Mouse (Mus musculus) frontal cortex, postnatal 14 days (tissue): Measurements from ENCODE around the gene Cpne5.
A peak's percentile ranks its signal among the peaks of the same experiment; 100 is the strongest.

Experiments
- DNase-seq, 2 experiments: peaks; one replicate each; pipeline ENCODE4 v3.0.0; 2022; ENCODE audit warnings: low spot score in 2 of 2

Cpne5 gene

DNA sequence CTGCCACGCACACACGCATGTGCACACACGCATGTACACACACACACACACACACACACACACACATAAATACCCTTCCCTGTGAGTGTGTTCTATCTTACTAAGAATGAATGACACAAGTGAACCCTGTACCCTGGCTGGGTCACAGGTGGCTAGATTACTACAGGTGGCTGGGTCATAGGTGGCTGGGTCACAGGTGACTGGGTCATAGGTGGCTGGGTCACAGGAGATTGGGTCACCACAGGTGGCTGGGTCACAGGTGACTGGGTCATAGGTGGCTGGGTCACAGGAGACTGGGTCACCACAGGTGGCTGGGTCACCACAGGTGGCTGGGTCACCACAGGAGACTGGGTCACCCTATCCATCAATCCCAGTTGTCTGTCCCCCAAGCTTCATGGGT is 27.9 kb downstream of the Cpne5 start:
- DNase-seq: no peak

DNA sequence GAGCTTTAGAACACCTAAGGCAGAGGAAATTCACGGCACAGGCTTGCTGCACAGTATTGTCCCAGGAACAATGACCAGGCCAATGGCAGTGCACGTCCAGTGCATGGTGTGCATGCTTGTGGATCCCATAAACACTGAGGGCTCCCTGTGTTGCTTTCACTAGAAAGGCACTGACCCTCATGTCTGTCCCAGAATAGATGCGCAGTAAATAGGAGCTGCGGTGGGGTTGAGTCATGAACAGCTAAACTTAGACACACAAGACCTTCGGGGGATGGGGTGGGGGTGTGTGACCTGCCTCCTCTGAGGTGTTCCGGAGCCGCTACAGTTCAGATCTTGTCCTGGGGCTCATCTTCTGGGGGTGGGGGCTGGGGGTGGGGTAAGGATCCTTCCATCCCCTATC is 31.9 kb downstream of the Cpne5 start:
- no peak for DNase-seq

DNA sequence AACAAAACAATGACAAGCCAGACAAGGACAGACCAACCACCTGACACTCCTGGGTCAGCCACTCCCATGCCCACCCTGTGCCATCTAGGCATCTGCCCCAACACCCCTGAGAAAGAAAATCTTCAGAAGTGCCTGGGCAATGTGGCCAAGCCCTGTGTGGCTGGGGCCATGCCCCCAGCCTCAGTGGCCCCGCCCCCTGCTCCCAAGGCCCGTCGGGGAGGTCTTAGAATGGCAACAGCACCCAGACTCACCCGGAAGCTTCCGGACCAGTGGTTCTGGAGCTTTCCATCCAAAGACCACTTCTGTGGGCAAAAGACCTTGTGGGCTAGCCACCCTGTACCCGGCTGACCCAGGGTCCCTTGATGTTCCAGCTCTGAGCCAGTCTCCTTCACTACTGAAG is 35.4 kb downstream of the Cpne5 start:
- no peak for DNase-seq

DNA sequence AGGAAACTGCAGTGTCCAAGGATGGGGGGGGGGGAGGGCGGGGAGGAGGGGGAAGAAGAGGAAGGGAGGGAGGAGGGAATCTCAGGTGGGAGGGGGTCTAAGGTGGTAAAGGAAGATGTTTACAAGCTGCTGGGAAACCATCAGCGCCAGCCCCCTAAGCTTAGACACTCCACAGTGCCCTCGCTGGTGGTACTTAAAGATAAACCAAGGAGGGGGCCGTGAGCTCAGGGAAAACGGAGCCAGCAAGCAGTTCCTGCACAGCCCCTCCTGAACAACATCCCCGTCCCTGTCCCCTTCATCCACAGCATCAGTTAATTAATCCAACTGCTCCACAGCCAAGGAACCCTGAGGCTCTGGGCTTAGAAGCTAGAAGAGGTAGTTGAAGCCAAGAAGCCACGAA is 38.1 kb downstream of the Cpne5 start:
- no peak for DNase-seq

DNA sequence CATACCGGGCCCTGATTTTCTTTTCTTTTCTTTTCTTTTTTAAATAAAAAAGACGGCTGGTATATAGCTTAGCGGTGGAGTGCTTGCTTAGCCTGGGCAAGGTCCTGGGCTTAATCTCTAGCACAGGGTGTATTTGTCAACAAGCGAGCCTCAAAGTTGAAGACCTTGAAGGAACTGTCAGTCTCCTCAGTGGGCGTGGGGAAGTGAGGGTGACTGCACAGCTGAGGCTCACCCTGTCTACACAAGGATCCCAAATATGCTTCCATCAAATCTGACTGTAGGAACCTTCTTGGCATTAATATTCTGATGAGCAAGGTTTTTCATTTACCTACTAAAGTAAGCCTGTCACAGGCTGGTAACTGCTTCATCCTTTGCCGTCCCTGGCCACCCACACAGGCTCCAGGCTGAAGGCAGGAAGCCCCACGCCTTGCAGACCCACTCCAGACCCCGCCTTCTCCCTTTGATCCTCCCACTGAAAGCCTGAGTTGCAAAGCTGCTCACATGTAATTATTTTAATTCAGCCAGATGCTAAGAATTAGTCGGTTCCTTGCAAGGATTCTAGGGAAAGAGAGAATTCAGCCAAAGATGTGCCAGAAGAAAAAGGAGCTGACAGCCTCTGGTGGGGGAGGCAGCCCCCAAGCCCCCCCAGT is 38.7 kb downstream of the Cpne5 start:
- peak in 1 of 2 experiments; percentile 54 for DNase-seq

DNA sequence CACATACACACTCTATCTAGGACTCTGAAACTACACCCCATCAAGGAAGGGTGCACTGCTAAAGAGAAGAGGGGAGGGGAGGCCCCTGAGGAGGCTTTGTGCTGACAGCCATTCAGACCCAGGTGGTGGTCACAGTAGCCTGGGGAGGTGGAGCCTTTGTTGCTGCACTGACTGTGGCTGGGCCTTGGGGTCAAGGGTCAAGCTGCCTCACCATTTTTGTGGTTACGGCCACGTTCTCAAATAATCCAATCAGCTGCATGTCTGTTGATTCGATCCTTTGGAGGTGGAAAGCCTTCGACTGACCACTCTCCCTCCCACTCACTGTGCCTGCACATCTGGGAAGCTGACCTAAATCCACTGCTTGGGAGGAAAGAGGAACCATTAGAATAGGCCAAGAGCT is 42.4 kb downstream of the Cpne5 start:
- DNase-seq: no peak

DNA sequence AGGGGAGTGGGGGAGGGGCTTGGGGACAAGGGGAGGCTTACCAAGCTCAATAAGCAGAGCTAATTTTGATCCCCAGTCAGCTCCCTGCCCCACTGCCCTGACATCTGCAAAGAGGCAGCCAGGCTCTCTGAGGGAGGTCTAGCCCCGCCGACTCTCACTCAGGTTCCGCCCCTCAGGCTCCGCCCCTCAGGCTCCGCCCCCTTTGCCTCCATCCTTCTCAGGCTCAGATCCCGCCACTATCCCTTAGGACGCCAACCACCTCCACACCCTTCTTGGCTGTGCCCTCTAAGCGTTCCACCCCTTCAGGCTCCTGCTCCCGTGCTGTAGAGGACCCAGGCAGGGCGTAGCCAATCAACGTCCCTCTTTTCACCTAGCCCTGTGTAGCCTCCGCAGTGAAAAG is 49.0 kb downstream of the Cpne5 start:
- no peak for DNase-seq

DNA sequence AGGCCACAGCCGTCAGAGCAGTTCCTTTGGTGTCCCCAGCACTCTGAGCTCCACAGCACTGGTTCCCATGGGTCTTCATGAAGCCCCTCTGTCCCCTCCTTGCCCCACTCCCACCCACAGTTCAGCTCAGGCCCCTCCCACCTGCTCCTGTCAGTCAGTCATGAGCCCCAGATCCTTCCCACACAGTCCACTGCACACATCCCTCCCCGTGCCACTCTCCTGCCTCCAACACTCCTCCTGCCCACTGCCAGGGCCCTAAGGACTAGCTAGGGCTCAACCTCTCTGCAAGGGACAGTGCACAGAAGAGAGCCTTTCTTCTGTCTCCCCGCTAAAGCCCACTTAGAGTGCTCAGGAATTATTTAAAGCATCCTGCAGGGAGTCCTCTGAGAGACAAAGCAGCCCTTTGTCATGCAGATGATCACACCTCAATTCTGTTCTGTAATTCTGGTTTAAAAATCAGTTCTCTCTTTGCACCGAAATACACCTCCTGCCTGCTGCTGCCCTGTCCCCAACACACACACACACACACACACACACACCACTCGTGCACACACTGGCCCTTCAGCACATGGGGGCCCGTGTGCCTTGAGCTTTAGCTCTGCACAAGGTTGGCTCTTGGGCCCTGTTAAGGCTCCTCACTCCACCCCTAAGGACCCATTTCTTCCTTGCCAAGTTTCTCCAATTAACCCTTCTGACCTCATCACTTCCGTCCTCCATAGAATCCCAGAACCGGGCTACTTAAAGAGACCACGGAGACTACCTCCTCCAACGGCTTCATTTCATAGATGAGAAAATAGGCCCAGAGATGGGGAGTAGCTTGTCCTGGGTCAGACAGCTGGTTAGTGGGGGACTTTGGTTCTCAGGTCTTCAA is 50.7 kb downstream of the Cpne5 start:
- DNase-seq: no peak

DNA sequence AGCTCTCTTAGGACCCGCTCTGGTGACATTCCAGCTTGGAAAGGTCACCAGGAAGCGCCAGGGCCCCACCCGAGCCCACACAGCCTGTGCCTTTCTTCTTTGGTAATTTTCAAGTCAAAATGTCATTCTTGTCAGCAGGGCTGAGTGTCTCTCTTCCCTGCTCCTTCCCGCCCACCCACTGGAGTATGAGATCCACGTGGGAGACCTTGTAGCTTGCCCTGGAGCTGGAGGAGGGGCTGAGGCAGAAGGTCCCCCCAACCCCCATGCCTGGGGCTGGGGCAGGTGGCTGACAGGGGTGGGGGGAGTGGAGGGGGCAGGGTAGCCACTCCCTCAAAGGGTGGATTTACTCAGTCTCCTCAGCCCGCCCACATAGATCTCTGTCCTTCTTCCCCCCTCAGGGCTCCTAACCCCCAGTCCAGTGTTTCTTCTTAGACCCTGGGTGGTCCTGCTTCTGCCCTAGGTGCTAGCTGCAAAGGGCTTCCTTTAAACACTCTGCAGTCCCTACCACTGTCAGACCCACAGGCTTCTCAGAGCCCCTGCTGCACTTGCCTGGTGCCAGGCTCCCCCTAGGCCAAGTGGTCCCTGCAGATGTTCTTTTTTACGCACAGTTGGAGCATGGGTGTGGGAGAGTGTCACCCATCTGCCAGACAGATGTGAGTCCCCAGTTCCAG is 52.5 kb downstream of the Cpne5 start:
- no peak for DNase-seq

DNA sequence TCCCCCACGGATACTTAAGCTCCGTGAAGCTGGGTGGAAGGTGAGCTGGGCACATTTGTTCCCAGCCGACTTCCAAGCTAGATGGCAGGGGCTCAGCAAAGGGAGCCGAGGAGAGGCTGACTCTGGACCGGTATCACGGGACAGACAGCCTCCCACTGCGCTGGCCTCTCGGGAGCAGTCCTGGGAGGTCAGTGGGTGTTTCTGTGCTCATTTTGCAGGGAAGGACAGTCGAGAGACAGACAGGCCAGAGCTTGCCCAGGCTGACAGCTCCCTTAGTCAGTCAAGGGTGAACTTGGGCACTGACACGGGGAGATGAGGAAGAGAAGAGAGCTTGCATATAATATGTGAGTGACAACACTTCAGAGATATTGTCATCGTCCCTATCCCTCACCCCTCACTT is 54.8 kb downstream of the Cpne5 start:
- no peak for DNase-seq

DNA sequence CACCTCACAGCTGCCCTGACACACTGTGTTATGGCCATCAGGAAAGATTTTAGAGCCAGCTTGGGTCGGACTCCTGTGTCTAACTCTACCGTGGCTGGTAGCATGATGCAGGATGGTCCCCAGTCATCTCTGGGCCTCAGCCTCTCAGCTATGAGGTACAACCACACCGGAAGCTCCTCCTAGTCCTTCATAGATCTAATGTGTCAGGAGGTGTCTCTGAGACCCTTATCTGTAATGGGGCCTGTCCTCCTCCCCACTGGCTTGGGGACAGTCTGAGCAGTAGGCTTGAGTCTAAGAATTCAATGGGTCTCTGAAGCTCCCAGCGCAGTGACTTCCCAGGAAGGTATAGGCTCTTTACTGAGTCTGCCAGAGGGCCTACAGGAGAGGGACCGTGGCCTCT is 56.2 kb downstream of the Cpne5 start:
- DNase-seq: no peak

DNA sequence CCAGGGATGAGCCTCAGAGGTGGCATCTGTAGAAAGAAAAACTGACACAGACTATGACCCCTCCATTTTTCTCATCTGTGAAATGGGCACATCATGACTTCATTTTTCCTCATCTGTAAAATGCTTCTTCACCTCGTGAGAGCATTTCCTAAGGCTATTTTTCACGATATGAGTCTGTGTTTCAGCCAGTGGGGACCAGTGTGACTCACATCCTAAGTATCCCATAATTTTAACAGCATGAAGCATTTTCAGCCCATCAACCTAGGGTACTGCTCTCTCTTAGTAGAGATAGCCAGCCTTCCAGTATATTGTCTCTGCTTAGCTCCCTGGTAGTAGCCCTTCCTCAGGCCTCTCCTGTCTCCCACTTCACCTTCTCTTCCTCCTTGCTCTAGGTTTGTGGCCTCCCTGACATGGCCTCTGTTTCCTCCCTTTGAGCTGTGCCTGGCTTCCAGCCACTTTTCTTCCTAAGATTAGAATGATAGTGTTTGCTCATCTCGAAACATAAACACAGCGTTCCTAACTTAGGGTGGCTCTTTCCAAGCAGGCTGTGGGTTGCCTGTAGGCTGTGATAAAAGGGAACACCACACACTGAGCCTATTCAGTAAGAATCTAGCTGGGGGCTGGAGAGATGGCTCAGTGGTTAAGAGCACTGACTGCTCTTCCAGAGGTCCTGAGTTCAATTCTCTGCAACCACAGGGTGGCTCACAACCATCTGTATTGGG is 57.4 kb downstream of the Cpne5 start:
- DNase-seq: no peak

DNA sequence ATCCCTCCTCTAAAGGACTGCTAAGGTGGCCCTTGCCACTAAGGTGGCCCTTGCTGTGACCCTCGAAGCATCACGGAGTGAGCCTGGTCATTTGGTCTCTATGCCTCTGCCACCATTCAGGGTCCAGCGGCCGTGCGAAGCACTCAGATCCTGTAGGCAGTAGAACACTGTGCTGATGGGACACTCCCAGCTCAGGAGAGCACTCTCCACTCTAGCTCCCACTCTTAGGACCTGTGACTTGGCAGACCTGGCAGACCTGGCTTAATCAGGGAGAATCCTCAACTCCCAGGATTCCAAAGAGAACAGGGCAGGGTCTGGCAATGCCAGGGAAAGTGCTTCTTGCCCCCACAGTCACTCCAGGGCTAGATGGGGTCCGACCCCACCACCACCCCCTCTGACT is 58.0 kb downstream of the Cpne5 start:
- no peak for DNase-seq

DNA sequence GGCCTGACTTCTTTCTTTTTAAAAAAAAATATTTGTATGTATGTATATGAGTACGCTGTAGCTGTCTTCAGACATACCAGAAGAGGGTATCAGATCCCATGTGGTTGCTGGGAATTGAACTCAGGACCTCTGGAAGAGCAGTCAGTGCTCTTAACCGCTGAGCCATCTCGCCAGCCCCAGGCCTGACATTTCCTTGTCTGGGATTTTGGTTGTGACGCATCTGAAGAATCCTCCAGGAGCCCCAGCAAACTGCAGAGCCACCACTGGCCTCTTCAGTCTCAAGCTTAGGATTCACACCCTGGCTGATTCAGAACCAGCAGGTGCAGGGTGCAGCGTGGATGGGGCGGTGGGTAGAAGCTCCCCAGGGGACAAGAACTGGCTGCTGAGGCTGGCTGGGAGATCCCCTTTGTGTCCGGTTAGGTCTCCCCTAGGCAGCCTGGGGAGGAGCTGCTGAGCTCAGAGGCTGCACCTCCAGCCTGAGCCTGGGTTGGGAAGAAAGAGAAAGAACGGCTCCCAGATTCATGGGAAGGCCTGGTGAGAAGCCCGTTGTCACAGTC is 59.4 kb downstream of the Cpne5 start:
- DNase-seq: no peak

DNA sequence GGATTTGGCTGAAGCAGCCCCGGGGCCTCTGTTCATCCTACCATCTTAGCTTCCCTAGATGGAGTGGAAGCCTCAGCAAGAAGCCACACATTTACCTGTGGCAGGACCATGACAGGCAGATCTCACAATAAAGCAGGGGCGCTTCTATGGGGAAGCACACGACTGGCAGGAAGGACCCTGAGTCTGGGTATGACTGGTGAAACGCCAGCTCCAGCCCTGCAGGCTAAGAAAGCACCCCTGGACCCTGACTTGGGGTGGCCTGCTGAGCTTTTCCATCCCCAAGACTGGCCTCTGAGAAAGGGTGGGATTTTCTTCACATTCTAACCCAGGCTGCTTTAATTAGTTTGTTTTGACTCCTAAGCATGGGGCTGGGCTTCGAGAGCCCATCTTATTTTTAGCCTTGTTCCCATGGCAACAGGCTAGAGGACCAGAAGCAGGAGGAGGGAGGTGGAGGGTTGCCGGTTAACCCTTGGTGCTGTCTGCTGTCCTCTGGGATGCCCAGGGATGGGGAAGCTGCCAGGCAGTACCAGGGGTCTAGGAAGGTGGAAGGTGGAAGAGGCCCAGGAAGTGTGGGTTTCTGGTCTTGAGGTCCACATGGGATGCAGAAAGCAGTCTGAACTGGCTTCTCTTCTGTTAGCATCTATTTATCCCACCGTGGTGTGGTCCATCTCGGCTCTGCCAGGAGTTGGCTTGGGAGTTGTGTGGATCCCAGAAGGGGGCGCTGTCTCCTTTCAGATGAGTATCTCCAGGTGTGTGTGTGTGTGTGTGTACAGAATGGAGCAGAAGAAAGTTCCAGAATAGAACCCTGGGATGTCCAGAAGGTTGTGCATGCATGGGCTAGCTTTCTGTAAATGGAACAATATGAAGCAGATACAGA is 61.3 kb downstream of the Cpne5 start:
- peak; percentile 72 to 78 for DNase-seq

DNA sequence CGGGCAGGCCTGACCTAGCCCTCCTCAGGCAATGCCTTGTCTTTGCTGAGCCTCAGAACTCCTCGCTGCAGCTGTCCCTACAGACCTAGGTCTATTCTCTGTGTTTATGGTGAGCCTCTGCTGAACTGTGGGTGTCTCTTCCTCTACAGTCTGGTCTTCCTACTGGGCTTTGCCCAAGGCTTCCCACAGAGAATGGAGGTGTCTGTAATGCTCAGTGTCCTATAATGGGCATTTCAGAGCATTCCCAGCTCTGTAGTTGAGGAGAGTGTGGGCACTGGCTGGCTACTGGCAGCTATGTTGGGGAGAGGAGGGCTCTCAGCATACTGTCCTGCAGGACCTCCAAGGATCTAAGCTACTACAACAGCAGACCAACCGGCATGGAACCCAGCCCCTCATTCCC is 62.3 kb downstream of the Cpne5 start:
- DNase-seq: no peak

DNA sequence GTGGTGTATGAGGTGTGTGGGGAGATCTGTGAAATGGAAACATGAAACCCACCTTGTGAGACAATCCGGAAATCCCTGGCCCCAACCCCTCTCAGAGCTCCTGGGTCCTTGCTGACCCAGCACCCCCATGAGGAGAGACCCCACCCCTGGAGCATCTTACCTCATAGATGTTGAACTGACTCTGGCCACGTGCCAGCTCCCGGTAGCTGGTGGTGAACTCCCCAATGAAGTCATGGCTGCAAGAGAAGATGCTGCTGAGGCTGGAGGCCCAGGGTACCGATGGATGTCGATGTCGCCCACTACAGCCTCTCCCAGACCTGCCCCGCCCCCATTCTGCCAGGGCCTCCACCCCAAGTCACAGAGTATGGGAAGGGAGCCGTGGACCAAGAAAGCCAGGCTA is 64.8 kb downstream of the Cpne5 start:
- no peak for DNase-seq

DNA sequence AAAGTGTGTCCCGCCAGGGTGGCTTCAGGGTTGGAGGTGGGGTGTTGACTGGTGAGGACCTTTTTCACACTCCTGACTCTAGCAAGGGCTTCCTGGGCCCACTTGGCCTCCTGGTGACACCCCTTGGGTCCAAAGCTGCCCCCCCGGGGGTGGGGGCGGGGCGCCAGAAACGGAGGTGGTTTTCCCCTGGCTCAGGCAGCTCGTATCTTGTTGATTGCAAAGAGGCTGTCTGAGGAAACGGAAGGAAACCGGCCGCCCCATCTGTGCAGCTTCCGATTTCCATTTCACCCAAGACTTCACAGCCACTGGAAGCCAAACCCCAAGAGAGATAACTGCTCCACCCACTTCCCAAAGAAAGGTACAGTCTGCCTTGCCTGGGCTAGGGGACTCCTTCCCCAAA is 65.9 kb downstream of the Cpne5 start:
- DNase-seq: no peak

DNA sequence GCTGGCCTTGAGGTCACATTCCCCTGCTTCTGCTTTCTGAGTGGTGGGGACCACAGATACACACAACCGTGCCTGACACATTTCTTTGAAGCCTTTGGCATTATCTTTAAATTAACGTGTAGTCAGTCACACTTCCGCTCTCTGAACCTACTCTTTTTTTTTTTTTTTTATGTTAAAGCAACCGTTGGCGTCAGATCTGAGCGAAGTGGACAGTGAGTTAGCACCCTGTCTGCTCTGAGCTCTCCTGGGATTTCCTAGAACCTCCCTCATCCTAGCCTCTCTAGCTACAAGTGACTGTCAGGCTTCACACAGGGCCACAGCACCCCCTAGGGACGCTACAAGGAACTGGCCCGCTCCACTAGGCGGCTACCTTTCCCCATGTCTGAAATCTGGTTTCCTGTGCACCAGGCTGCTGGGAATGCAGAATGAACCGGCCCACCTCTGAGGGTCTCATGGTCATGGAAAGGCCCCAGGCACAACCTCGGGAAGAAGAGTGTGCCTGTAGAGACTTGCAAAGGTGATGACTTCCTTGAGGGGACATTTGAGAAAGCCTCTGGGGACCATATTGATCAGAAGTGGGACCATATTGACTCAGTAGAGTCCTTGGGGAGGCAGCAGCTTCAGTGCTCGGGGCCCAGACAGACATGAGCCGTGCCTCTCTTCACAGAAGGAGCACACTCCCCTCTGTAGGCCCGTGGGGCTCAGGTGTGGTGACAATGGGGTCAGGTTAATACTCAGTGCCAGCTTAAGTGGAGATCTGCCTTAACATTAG is 66.8 kb downstream of the Cpne5 start:
- peak; percentile 59 to 80 for DNase-seq

DNA sequence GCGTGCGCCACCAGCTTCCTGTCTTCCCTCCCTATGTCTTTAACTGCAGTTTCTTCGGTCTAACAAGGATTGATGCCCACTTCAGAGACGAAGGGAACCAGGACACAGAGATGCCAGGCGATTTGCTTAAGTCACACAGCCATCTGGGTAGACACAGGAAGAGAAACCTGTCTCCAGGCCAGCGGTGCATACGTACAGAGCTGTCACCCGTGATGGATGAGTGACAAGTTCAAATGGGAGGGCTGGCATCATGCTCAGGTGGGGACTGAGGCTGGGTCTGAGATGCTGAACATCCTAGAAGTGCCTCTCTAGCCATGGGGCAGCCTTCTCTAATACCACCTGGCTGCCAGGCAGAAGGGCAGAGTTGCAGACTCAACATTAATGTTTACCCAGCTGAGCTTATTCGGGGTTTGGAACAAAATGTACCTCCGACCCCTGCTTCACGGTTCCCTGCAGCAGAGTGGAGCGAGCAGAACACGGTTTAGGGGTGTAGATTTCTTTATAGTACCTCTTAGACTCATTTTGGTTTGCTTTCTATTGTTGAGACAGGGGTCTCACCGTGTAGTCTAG is 67.5 kb downstream of the Cpne5 start:
- DNase-seq: no peak
